Mouse (Mus musculus) kidney, adult 2 months (tissue): Measurements from ENCODE around the gene Kmt2b. TPM values are rescaled to one million over a fixed set of nuclear protein-coding genes. Genes with fewer than 3 reads are reported as not detected.

Experiments
- DNase-seq: peaks from one replicate; pipeline ENCODE4 v3.0.0; 2021
- H3K27ac ChIP-seq: fragments of 200-500 bp; 2 replicates; pipeline ENCODE4 v1.5.1; 2012; ENCODE audit warnings: low read depth, low read length, control low read depth, inconsistent platforms; ENCODE audit not compliant: insufficient read depth
- H3K27me3 ChIP-seq: fragments of 200-500 bp; replicated peaks from 2 replicates; pipeline ENCODE4 v1.6.1; 2012; ENCODE audit warnings: mild to moderate bottlenecking, moderate library complexity, low read length, inconsistent platforms; ENCODE audit not compliant: control insufficient read depth, insufficient read depth
- H3K36me3 ChIP-seq: fragments of 200-500 bp; 2 replicates; pipeline ENCODE4 v1.6.1; 2012; ENCODE audit warnings: mild to moderate bottlenecking, moderate library complexity, low read length, inconsistent platforms; ENCODE audit not compliant: control insufficient read depth, insufficient read depth
- H3K4me1 ChIP-seq: fragments of 200-500 bp; 2 replicates; pipeline ENCODE4 v1.6.1; 2011; ENCODE audit warnings: low read length; ENCODE audit not compliant: control insufficient read depth, insufficient read depth
- H3K4me3 ChIP-seq: fragments of 200-500 bp; 2 replicates; pipeline ENCODE4 v1.5.1; 2011; ENCODE audit warnings: mild to moderate bottlenecking, low read depth, low read length, control low read depth; ENCODE audit not compliant: insufficient read depth
- CTCF ChIP-seq: fragments of 200-500 bp; conservative IDR thresholded peaks from 2 replicates; pipeline ENCODE4 v1.5.1; 2011; ENCODE audit warnings: low read depth, mild to moderate bottlenecking, control low read depth, low read length, moderate library complexity, mixed read lengths; ENCODE audit not compliant: insufficient read depth, insufficient read length
- POLR2A ChIP-seq: fragments of 200-500 bp; IDR thresholded peaks from one replicate; pipeline ENCODE4 v1.6.1; 2011; ENCODE audit warnings: low read depth, low read length, control low read depth
- WGBS: fragments of 180-500 bp; shearing (Covaris S2); methylation state at CpG from one replicate; pipeline ENCODE4 v1.1.7; 2018; 5-methylcytosine and 5-hydroxymethylcytosine counted together
- polyA plus RNA-seq: library from polyadenylated mRNA; depleted of rRNA; stranded (reverse); fragments of >200 nt; gene quantifications from 2 replicates; pipeline ENCODE4 v1.2.3, GENCODE M21; 2012

Kmt2b gene
- polyA plus RNA-seq, 1 experiment = 26.7 TPM

- TF ChIP-seq POLR2A (no peak), CTCF (no peak)
- DNase-seq = no peak
- no peak overlapping the region for H3K27ac ChIP-seq
- H3K27me3 ChIP-seq = no peaks in the 10 kb centered on the region
- no peaks in the 10 kb centered on the region for H3K4me1 ChIP-seq
- H3K36me3 ChIP-seq = no peaks in the 10 kb centered on the region
- H3K4me3 ChIP-seq = no peak overlapping the region
- 96% methylated on average over 2 of the region's 2 CpGs for WGBS
These were observed 44.2 kb downstream of the Kmt2b start for GRCm38 (mm10) chr7:30544327-30544726.

DNA sequence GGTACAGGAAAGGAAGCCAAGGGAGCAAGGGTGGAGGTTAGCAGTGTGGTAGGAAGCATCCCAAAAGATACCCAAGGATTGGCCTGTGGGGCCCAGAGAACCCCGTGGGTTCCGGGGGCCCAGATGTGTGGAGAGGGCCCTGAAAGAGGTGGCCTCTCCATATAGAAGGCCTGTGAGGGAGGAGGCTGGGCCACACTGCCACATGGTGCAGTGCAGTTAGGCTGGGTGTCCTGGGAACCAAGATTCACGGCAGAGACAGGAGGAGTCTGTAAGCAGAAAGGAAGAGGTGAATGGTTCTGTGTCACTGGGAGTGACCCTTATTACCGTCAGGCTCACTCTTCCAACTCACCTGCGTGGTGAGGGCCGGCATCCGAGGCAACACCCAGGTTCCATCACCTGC lies 48.0 kb downstream of the Kmt2b start:
- no peak for DNase-seq
- Histone ChIP-seq H3K27ac (no peak overlapping the region), H3K36me3 (no peaks in the 10 kb centered on the region), H3K4me1 (no peaks in the 10 kb centered on the region), H3K4me3 (no peak overlapping the region), H3K27me3 (no peaks in the 10 kb centered on the region)
- TF ChIP-seq POLR2A (no peak), CTCF (no peak)
- 93% methylated on average over 7 of the region's 7 CpGs for WGBS

GRCm38 (mm10) chr7:30534633-30535577 lies 53.6 kb downstream of the Kmt2b start, which contains the start of gene Arhgap33:
Gene Arhgap33 (minus strand): TSS chr7:30535060.
- peak; percentile 98 for DNase-seq
- H3K36me3 ChIP-seq = no peaks in the 10 kb centered on the region

DNA sequence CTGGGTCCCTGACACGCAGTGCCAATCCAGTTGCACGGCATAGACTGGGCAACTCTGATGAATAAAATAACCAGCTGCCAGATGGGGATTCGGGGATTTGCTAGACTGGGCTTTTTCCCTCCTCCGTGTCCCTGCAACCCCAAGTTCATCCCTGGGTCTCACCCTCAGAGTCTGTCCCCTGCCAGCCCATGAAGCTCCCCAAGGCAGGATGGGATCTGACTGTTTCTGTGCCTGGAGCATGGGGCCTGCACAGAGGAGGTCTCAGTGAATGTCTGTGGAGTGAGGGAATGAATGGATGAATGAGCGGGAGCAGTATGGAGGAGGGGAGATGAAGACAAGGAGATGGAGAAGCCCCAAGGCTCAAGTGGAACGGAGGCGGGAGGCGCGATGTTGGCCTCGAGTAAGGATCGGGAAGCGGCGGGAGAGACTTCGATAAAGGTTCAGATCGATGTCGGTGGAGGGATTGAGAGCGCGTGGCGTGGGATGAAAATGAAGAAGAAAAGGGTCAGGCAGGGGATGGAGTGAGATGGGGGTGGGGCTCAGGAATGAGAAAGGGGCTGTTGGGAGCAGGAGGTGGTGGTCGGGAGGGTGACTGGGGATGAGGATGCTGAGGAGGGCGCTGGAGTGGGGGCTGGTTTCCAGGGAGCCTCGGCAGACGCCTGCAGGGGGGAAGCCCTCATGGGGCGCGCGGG lies 54.4 kb downstream of the Kmt2b start:
- DNase-seq = no peak
- H3K36me3 ChIP-seq = no peaks in the 10 kb centered on the region
- H3K4me1 ChIP-seq = peaks cover 2% of the 10 kb centered on the region; the same call in 1 of the 2 replicates
- 18% methylated on average over 23 of the region's 26 CpGs for WGBS
- H3K4me3 ChIP-seq = peak overlapping the region; percentile 72
- TF ChIP-seq CTCF (no peak), POLR2A (no peak)
- no peak overlapping the region for H3K27ac ChIP-seq
- no peaks in the 10 kb centered on the region for H3K27me3 ChIP-seq

More at GRCm38 (mm10) chr7:30534633-30535577, 53.6 kb downstream of the Kmt2b start, which contains the start of gene Arhgap33:
- 1% methylated on average over 80 of the region's 84 CpGs for WGBS
- H3K27ac ChIP-seq = no peak within 1 kb of the TSS
- H3K4me1 ChIP-seq = peaks cover 2% of the 10 kb centered on the region; the same call in 1 of the 2 replicates
- H3K27me3 ChIP-seq = no peaks in the 10 kb centered on the region
- TF ChIP-seq POLR2A (no peak), CTCF (no peak)
- H3K4me3 ChIP-seq = peak within 1 kb of the TSS; percentile 72

GRCm38 (mm10) chr7:30532931-30533330 lies 55.6 kb downstream of the Kmt2b start:
- 30% methylated on average over 8 of the region's 8 CpGs for WGBS
- no peak for TF ChIP-seq CTCF
- TF ChIP-seq POLR2A = no peak
- peak; percentile 81 for DNase-seq
- Histone ChIP-seq H3K27ac (no peak overlapping the region), H3K36me3 (no peaks in the 10 kb centered on the region), H3K4me1 (peaks cover 2% of the 10 kb centered on the region; the same call in 1 of the 2 replicates), H3K4me3 (no peak overlapping the region), H3K27me3 (no peaks in the 10 kb centered on the region)

- Histone ChIP-seq H3K4me3 (no peak overlapping the region), H3K27ac (no peak overlapping the region), H3K36me3 (no peaks in the 10 kb centered on the region), H3K27me3 (no peaks in the 10 kb centered on the region), H3K4me1 (peaks cover 2% of the 10 kb centered on the region; the same call in 1 of the 2 replicates)
- 90% methylated on average over 9 of the region's 9 CpGs for WGBS
- TF ChIP-seq CTCF (no peak), POLR2A (no peak)
- DNase-seq = no peak
These were observed 57.2 kb downstream of the Kmt2b start for GRCm38 (mm10) chr7:30531291-30531815.
